Mouse (Mus musculus) limb, embryonic 11.5 days (tissue): ENCODE results near the gene Trpm3. TPM values are rescaled to one million over a fixed set of nuclear protein-coding genes. Genes with fewer than 3 reads are reported as not detected.

Source experiments
- ATAC-seq: fragments of 200-750 bp; cut with Nextera tagmentation; 2 replicates; pipeline ENCODE4 v1.8.0; 2017; ENCODE audit warnings: low read depth; ENCODE audit not compliant: insufficient number of reproducible peaks, low FRiP score, low TSS enrichment
- DNase-seq: peaks from one replicate; pipeline ENCODE4 v3.0.0-alpha.2; 2015; ENCODE audit warnings: low spot score
- H3K27ac ChIP-seq: fragments of 300-500 bp; sonication (generic); replicated peaks from 2 replicates; pipeline ENCODE4 v1.5.1; 2014; ENCODE audit warnings: low read depth, mild to moderate bottlenecking, low read length
- H3K27me3 ChIP-seq: fragments of 300-500 bp; sonication (generic); 2 replicates; pipeline ENCODE4 v1.6.1; 2014; ENCODE audit warnings: mild to moderate bottlenecking, low read length, mixed read lengths; ENCODE audit not compliant: control insufficient read depth, insufficient read depth
- H3K36me3 ChIP-seq: fragments of 300-500 bp; sonication (generic); 2 replicates; pipeline ENCODE4 v1.6.1; 2014; ENCODE audit warnings: mild to moderate bottlenecking, low read length, moderate library complexity, mixed read lengths; ENCODE audit not compliant: control insufficient read depth, insufficient read depth
- H3K4me1 ChIP-seq: fragments of 300-500 bp; sonication (generic); 2 replicates; pipeline ENCODE4 v1.6.1; 2014; ENCODE audit warnings: low read length, mixed read lengths; ENCODE audit not compliant: control insufficient read depth, insufficient read depth
- H3K4me2 ChIP-seq: fragments of 300-500 bp; sonication (generic); 2 replicates; pipeline ENCODE4 v1.6.1; 2014; ENCODE audit warnings: low read depth, mild to moderate bottlenecking, moderate library complexity; ENCODE audit not compliant: severe bottlenecking
- H3K4me3 ChIP-seq: fragments of 300-500 bp; sonication (generic); 2 replicates; pipeline ENCODE4 v1.5.1; 2014; ENCODE audit warnings: low read depth, low read length
- H3K9ac ChIP-seq: fragments of 300-500 bp; sonication (generic); 2 replicates; pipeline ENCODE4 v1.6.1; 2014; ENCODE audit warnings: mild to moderate bottlenecking, low read length
- H3K9me3 ChIP-seq: fragments of 300-500 bp; sonication (generic); 2 replicates; pipeline ENCODE4 v1.6.1; 2016; ENCODE audit warnings: low read length; ENCODE audit not compliant: control insufficient read depth
- WGBS: fragments of 180-500 bp; shearing (Covaris S2); extraction: QIAGEN DNeasy Blood & Tissue Kit; methylation state at CpG from one replicate; pipeline ENCODE4 v1.1.7; 2014; 5-methylcytosine and 5-hydroxymethylcytosine counted together
- polyA plus RNA-seq: library from polyadenylated mRNA; unstranded; fragments of >200 nt; fragmentation: Nextera tagmentation; extraction: Ambion mirVana; gene quantifications from 2 replicates; pipeline ENCODE4 v1.2.1, GENCODE M21; 2014

Gene Trpm3
- polyA plus RNA-seq, 1 experiment from 2014 or later: 1.7 TPM

GRCm38 (mm10) chr19:22929768-22930167 is 790.9 kb downstream of the Trpm3 start:
- WGBS: 91% methylated on average over 6 of the region's 6 CpGs
- no peaks in the 10 kb centered on the region for H3K9me3 ChIP-seq
- DNase-seq (no peak), ATAC-seq (no peak)
- no peaks in the 10 kb centered on the region for H3K4me1 ChIP-seq
- H3K27ac ChIP-seq: no peak overlapping the region
- H3K27me3 ChIP-seq: no peaks in the 10 kb centered on the region
- no peaks in the 10 kb centered on the region for H3K36me3 ChIP-seq
- H3K4me3 ChIP-seq: no peak overlapping the region
- no peak overlapping the region for H3K4me2 ChIP-seq
- no peak overlapping the region for H3K9ac ChIP-seq

GRCm38 (mm10) chr19:22930368-22930834 is 791.6 kb downstream of the Trpm3 start:
- H3K4me2 ChIP-seq: no peak overlapping the region
- H3K36me3 ChIP-seq: no peaks in the 10 kb centered on the region
- H3K9me3 ChIP-seq: no peaks in the 10 kb centered on the region
- H3K4me3 ChIP-seq: no peak overlapping the region
- H3K27ac ChIP-seq: no peak overlapping the region
- no peak overlapping the region for H3K9ac ChIP-seq
- no peaks in the 10 kb centered on the region for H3K4me1 ChIP-seq
- no peak for DNase-seq
- 87% methylated on average over 7 of the region's 7 CpGs for WGBS
- no peaks in the 10 kb centered on the region for H3K27me3 ChIP-seq
- no peak for ATAC-seq

- H3K9ac ChIP-seq: no peak overlapping the region
- DNase-seq: no peak
- no peak overlapping the region for H3K27ac ChIP-seq
- no peaks in the 10 kb centered on the region for H3K4me1 ChIP-seq
- whole genome bisulfite sequencing: 88% methylated on average over 6 of the region's 6 CpGs
- H3K9me3 ChIP-seq: no peaks in the 10 kb centered on the region
- no peaks in the 10 kb centered on the region for H3K27me3 ChIP-seq
- no peaks in the 10 kb centered on the region for H3K36me3 ChIP-seq
- no peak overlapping the region for H3K4me3 ChIP-seq
- no peak overlapping the region for H3K4me2 ChIP-seq
- ATAC-seq: no peak
These were observed 792.2 kb downstream of the Trpm3 start for GRCm38 (mm10) chr19:22931006-22931405.

- H3K4me3 ChIP-seq: no peak overlapping the region
- no peaks in the 10 kb centered on the region for H3K9me3 ChIP-seq
- H3K27ac ChIP-seq: no peak overlapping the region
- no peak overlapping the region for H3K9ac ChIP-seq
- no peaks in the 10 kb centered on the region for H3K36me3 ChIP-seq
- WGBS: 77% methylated on average over 3 of the region's 3 CpGs
- DNase-seq: no peak
- H3K27me3 ChIP-seq: no peaks in the 10 kb centered on the region
- H3K4me1 ChIP-seq: no peaks in the 10 kb centered on the region
- no peak for ATAC-seq
- H3K4me2 ChIP-seq: no peak overlapping the region
These were observed 796.2 kb downstream of the Trpm3 start for GRCm38 (mm10) chr19:22935067-22935466.

- Histone ChIP-seq H3K36me3 (no peaks in the 10 kb centered on the region), H3K9me3 (no peaks in the 10 kb centered on the region), H3K4me2 (no peak overlapping the region), H3K9ac (no peak overlapping the region), H3K4me1 (no peaks in the 10 kb centered on the region), H3K27me3 (no peaks in the 10 kb centered on the region), H3K27ac (no peak overlapping the region), H3K4me3 (no peak overlapping the region)
- DNase-seq: no peak
- 74% methylated on average over 14 of the region's 14 CpGs for WGBS
- ATAC-seq: no peak
These were observed 800.2 kb downstream of the Trpm3 start for GRCm38 (mm10) chr19:22938848-22939724.

- Histone ChIP-seq H3K9ac (no peak overlapping the region), H3K9me3 (no peaks in the 10 kb centered on the region), H3K4me3 (no peak overlapping the region), H3K4me2 (no peak overlapping the region), H3K36me3 (no peaks in the 10 kb centered on the region), H3K27ac (no peak overlapping the region), H3K27me3 (no peaks in the 10 kb centered on the region), H3K4me1 (no peaks in the 10 kb centered on the region)
- WGBS: 84% methylated on average over 5 of the region's 5 CpGs
- no peak for DNase-seq
- ATAC-seq: no peak
These were observed 801.0 kb downstream of the Trpm3 start for GRCm38 (mm10) chr19:22939836-22940235.

- Histone ChIP-seq H3K4me1 (no peaks in the 10 kb centered on the region), H3K36me3 (no peaks in the 10 kb centered on the region), H3K27ac (no peak overlapping the region), H3K9me3 (no peaks in the 10 kb centered on the region), H3K4me2 (no peak overlapping the region), H3K27me3 (no peaks in the 10 kb centered on the region), H3K9ac (no peak overlapping the region), H3K4me3 (no peak overlapping the region)
- DNase-seq: peak; percentile 41
- 52% methylated on average over 5 of the region's 5 CpGs for WGBS
- ATAC-seq: no peak
These were observed 801.6 kb downstream of the Trpm3 start for GRCm38 (mm10) chr19:22940487-22940886.

- H3K9ac ChIP-seq: no peak overlapping the region
- WGBS: 92% methylated on average over 9 of the region's 9 CpGs
- H3K36me3 ChIP-seq: no peaks in the 10 kb centered on the region
- no peak for ATAC-seq
- no peak overlapping the region for H3K4me2 ChIP-seq
- H3K4me1 ChIP-seq: no peaks in the 10 kb centered on the region
- DNase-seq: no peak
- no peaks in the 10 kb centered on the region for H3K9me3 ChIP-seq
- H3K4me3 ChIP-seq: no peak overlapping the region
- no peaks in the 10 kb centered on the region for H3K27me3 ChIP-seq
- no peak overlapping the region for H3K27ac ChIP-seq
These were observed 802.1 kb downstream of the Trpm3 start for GRCm38 (mm10) chr19:22940956-22941355.
